Comparison of ENCODE assay signal across 8 mouse cellular contexts in the genomic region with DNA sequence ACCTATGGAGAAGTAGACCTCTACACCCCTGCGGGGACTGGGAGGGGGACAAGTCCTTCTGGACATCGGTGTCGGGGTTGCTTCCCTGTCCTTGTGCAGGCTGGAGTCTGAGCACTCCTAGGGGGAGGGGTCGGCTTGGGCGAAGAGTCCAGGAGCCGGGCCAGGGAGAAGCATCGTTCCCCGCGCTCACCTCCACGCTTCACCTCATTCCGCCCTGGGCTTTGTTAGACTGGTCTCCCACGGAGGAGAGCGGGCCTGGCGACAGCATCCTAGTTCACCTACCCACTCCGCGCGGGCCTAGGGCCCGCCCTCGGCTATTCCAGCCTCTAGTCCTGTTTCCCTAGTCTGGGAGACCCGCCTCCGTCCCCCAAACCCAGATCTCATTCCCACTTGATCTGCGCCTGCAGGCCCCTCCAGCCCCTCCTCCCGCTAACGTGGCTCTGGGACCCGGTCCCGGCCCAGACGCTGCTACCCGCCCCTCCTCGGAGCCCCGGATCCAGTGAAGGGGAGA. TPM values are rescaled to one million over a fixed set of nuclear protein-coding genes. Genes with fewer than 3 reads are reported as not detected.
DNase-seq lines count a peak whose midpoint lies in the region; ATAC-seq lines count a peak whose summit lies in the region.

No protein-coding gene starts in this region.

- intact Hi-C loops in left cerebral cortex, postnatal 4 days (cut with DNase I), result no loop called here
- intact Hi-C loops in left cerebral cortex, postnatal 25 days (cut with DNase I), result no loop called here

- peak; percentile 47 for DNase-seq in left cerebral cortex, postnatal 4 days
- DNase-seq in left cerebral cortex, postnatal 25 days (ENCODE audit: low spot score in 2 of 2), result no peak
- DNase-seq in cerebellum, adult 11-12 months, result peak; percentile 64
- no peak for DNase-seq in adrenal gland, adult 2 months

- peaks cover 7% of the 10 kb centered on the region for H3K36me3 ChIP-seq in forebrain, embryonic 16.5 days (ENCODE audit: control insufficient read depth, insufficient read depth)
- peaks cover 35% of the 10 kb centered on the region for H3K36me3 ChIP-seq in limb, embryonic 12.5 days
- H3K36me3 ChIP-seq in neural tube, embryonic 13.5 days, result peaks cover 28% of the 10 kb centered on the region

- peak overlapping the region; percentile 98 for H3K4me3 ChIP-seq in forebrain, embryonic 16.5 days (replicated peaks; ENCODE audit: low read length)
- peak overlapping the region; percentile 84 for H3K4me3 ChIP-seq in limb, embryonic 12.5 days (replicated peaks)
- peak overlapping the region; percentile 91 for H3K4me3 ChIP-seq in neural tube, embryonic 13.5 days

- H3K9me3 ChIP-seq in forebrain, embryonic 16.5 days (ENCODE audit: control insufficient read depth, low read length), result no peaks in the 10 kb centered on the region
- H3K9me3 ChIP-seq in limb, embryonic 12.5 days, result no peaks in the 10 kb centered on the region
- no peaks in the 10 kb centered on the region for H3K9me3 ChIP-seq in neural tube, embryonic 13.5 days

- H3K9ac ChIP-seq in forebrain, embryonic 16.5 days (replicated peaks; ENCODE audit: low read depth, low read length), result peak overlapping the region; percentile 96
- peak overlapping the region; percentile 80 for H3K9ac ChIP-seq in limb, embryonic 12.5 days (replicated peaks)
- H3K9ac ChIP-seq in neural tube, embryonic 13.5 days, result peak overlapping the region; percentile 97

- ATAC-seq in forebrain, embryonic 16.5 days, result 0 out of 2 replicates have a peak, but pooled peaks have one; percentile 2
- peak; percentile 49 for ATAC-seq in limb, embryonic 12.5 days (ENCODE audit: insufficient number of reproducible peaks, insufficient read depth, low FRiP score, low TSS enrichment, low read depth)
- peak; percentile 29 for ATAC-seq in neural tube, embryonic 13.5 days (ENCODE audit: low read depth)
- ATAC-seq in frontal cortex, adult (ENCODE audit: low TSS enrichment), result no peak

- H3K27ac ChIP-seq in forebrain, embryonic 16.5 days (ENCODE audit: low read length), result peak overlapping the region; percentile 56
- peak overlapping the region; percentile 54 for H3K27ac ChIP-seq in limb, embryonic 12.5 days
- H3K27ac ChIP-seq in neural tube, embryonic 13.5 days (replicated peaks), result peak overlapping the region; percentile 89

- no peaks in the 10 kb centered on the region for H3K27me3 ChIP-seq in forebrain, embryonic 16.5 days (replicated peaks; ENCODE audit: control insufficient read depth, insufficient read depth, low read length)
- H3K27me3 ChIP-seq in limb, embryonic 12.5 days, result peaks cover 7% of the 10 kb centered on the region; the same call in 1 of the 2 replicates
- H3K27me3 ChIP-seq in neural tube, embryonic 13.5 days, result no peaks in the 10 kb centered on the region

- peak overlapping the region; percentile 75 for H3K4me2 ChIP-seq in forebrain, embryonic 16.5 days (ENCODE audit: low read length)
- peak overlapping the region; percentile 82 for H3K4me2 ChIP-seq in limb, embryonic 12.5 days
- peak overlapping the region; percentile 84 for H3K4me2 ChIP-seq in neural tube, embryonic 13.5 days

- H3K4me1 ChIP-seq in forebrain, embryonic 16.5 days (replicated peaks; ENCODE audit: control insufficient read depth, insufficient read depth, low read length), result peaks cover 34% of the 10 kb centered on the region
- peaks cover 32% of the 10 kb centered on the region for H3K4me1 ChIP-seq in limb, embryonic 12.5 days (replicated peaks)
- peaks cover 46% of the 10 kb centered on the region for H3K4me1 ChIP-seq in neural tube, embryonic 13.5 days (replicated peaks)

- under 1% methylated on average over 30 of the region's 30 CpGs for WGBS in forebrain, embryonic 16.5 days
- WGBS in limb, embryonic 12.5 days, result under 1% methylated on average over 29 of the region's 30 CpGs
- 1% methylated on average over 30 of the region's 30 CpGs for WGBS in neural tube, embryonic 13.5 days

RNA-seq across cellular contexts. Expression of a gene that starts 0.8 kb away (rescaled TPM):
- total RNA-seq in left cerebral cortex, postnatal 4 days (2021), result 100 to 1,000 TPM; 141 to 155 TPM
- total RNA-seq in left cerebral cortex, postnatal 25 days (2021), result 10 to 100 TPM; 24.7 to 25.3 TPM
- 21.4 and 22.6 TPM in 2 replicates for polyA plus RNA-seq in forebrain, embryonic 16.5 days (2015; fragmentation: Nextera tagmentation; extraction: Ambion mirVana)
- polyA plus RNA-seq in limb, embryonic 12.5 days (2016; fragmentation: Nextera tagmentation; extraction: Ambion mirVana), result 23.7 and 26.4 TPM in 2 replicates
- polyA plus RNA-seq in neural tube, embryonic 13.5 days (2015; fragmentation: Nextera tagmentation; extraction: Ambion mirVana), result 33.8 and 34.3 TPM in 2 replicates
- 1 to 10 TPM; 2.6 to 3.8 TPM for total RNA-seq in adrenal gland, adult 2 months (2021)
- 8.6 and 12.4 TPM in 2 replicates for polyA plus RNA-seq in adrenal gland, adult 2 months (2012; rRNA removed)

RNA-seq across cellular contexts. Expression of a gene that starts 18.9 kb away (rescaled TPM):
- under 1 TPM; 0.74 to 0.92 TPM for total RNA-seq in left cerebral cortex, postnatal 4 days (2021)
- total RNA-seq in left cerebral cortex, postnatal 25 days (2021), result 1 to 10 TPM; 2.6 to 3.2 TPM
- polyA plus RNA-seq in forebrain, embryonic 16.5 days (2015; fragmentation: Nextera tagmentation; extraction: Ambion mirVana), result 2.1 and 2.5 TPM in 2 replicates
- polyA plus RNA-seq in limb, embryonic 12.5 days (2016; fragmentation: Nextera tagmentation; extraction: Ambion mirVana), result 1.7 and 2.2 TPM in 2 replicates
- 3.0 and 3.3 TPM in 2 replicates for polyA plus RNA-seq in neural tube, embryonic 13.5 days (2015; fragmentation: Nextera tagmentation; extraction: Ambion mirVana)
- total RNA-seq in adrenal gland, adult 2 months (2021), result 1 to 10 TPM; 2.0 to 2.2 TPM
- 3.7 and 4.9 TPM in 2 replicates for polyA plus RNA-seq in adrenal gland, adult 2 months (2012; rRNA removed)

RNA-seq across cellular contexts. Expression of a gene that starts 27.2 kb away (rescaled TPM):
- total RNA-seq in left cerebral cortex, postnatal 4 days (2021), result 10 to 100 TPM; 19.8 to 23.0 TPM
- total RNA-seq in left cerebral cortex, postnatal 25 days (2021), result 10 to 100 TPM; 16.8 to 18.1 TPM
- 41.9 and 46.6 TPM in 2 replicates for polyA plus RNA-seq in forebrain, embryonic 16.5 days (2015; fragmentation: Nextera tagmentation; extraction: Ambion mirVana)
- polyA plus RNA-seq in limb, embryonic 12.5 days (2016; fragmentation: Nextera tagmentation; extraction: Ambion mirVana), result 16.6 and 18.0 TPM in 2 replicates
- 34.7 and 39.1 TPM in 2 replicates for polyA plus RNA-seq in neural tube, embryonic 13.5 days (2015; fragmentation: Nextera tagmentation; extraction: Ambion mirVana)
- total RNA-seq in adrenal gland, adult 2 months (2021), result 1 to 10 TPM; 7.1 to 9.0 TPM
- 3.7 and 4.7 TPM in 2 replicates for polyA plus RNA-seq in adrenal gland, adult 2 months (2012; rRNA removed)

RNA-seq across cellular contexts. Expression of a gene that starts 27.3 kb away (rescaled TPM):
- 10 to 100 TPM; 39.9 to 43.2 TPM for total RNA-seq in left cerebral cortex, postnatal 4 days (2021)
- total RNA-seq in left cerebral cortex, postnatal 25 days (2021), result 10 to 100 TPM; 42.1 to 46.2 TPM
- 90.1 and 93.1 TPM in 2 replicates for polyA plus RNA-seq in forebrain, embryonic 16.5 days (2015; fragmentation: Nextera tagmentation; extraction: Ambion mirVana)
- 80.7 and 83.6 TPM in 2 replicates for polyA plus RNA-seq in limb, embryonic 12.5 days (2016; fragmentation: Nextera tagmentation; extraction: Ambion mirVana)
- 96.8 and 98.2 TPM in 2 replicates for polyA plus RNA-seq in neural tube, embryonic 13.5 days (2015; fragmentation: Nextera tagmentation; extraction: Ambion mirVana)
- 10 to 100 TPM; 33.4 to 37.0 TPM for total RNA-seq in adrenal gland, adult 2 months (2021)
- 17.6 and 18.6 TPM in 2 replicates for polyA plus RNA-seq in adrenal gland, adult 2 months (2012; rRNA removed)

RNA-seq across cellular contexts. Expression of a gene that starts 36.8 kb away (rescaled TPM):
- 1 to 10 TPM in 1 of 2 experiments, under 1 TPM in 1; 0.87 to 1.0 TPM for total RNA-seq in left cerebral cortex, postnatal 4 days (2021)
- total RNA-seq in left cerebral cortex, postnatal 25 days (2021), result not detected
- 0.65 and 0.91 TPM in 2 replicates for polyA plus RNA-seq in forebrain, embryonic 16.5 days (2015; fragmentation: Nextera tagmentation; extraction: Ambion mirVana)
- 1.0 and 1.4 TPM in 2 replicates for polyA plus RNA-seq in limb, embryonic 12.5 days (2016; fragmentation: Nextera tagmentation; extraction: Ambion mirVana)
- polyA plus RNA-seq in neural tube, embryonic 13.5 days (2015; fragmentation: Nextera tagmentation; extraction: Ambion mirVana), result 0.96 and 1.7 TPM in 2 replicates
- total RNA-seq in adrenal gland, adult 2 months (2021), result under 1 TPM; 0.48 to 0.52 TPM
- 0.17 and 0.30 TPM in 2 replicates for polyA plus RNA-seq in adrenal gland, adult 2 months (2012; rRNA removed)

Comparison
In these comparisons a context has a peak if more than half of its experiments do, and no peak if none do; other contexts are left out.
1. DNase-seq: peak in left cerebral cortex, postnatal 4 days (single experiment) and cerebellum, adult 11-12 months (single experiment); none in left cerebral cortex, postnatal 25 days (0 of 2) and adrenal gland, adult 2 months (single experiment).
2. Peak in every context shown above with its lines, with median percentiles within 50 percentile points of each other: H3K27ac ChIP-seq, H3K4me2 ChIP-seq, H3K4me3 ChIP-seq and H3K9ac ChIP-seq.